Mouse (Mus musculus): ENCODE results near the gene Zbtb38.
A peak's percentile ranks its signal among the peaks of the same experiment; 100 is the strongest.

Zbtb38 gene

GRCm38 (mm10) chr9:96716735-96717444, 35.7 kb downstream of the Zbtb38 start:
- H3K4me3 ChIP-seq (replicated peaks; ENCODE audit: low read length) = no peak overlapping the region
- peaks cover 87% of the 10 kb centered on the region for H3K4me1 ChIP-seq (replicated peaks; ENCODE audit: low read depth, low read length)
- TF ChIP-seq POU5F1 (IDR thresholded peaks at IDR 0.05; ENCODE audit: borderline replicate concordance, low read length) = no peak
- no peak for TF ChIP-seq NANOG (IDR thresholded peaks at IDR 0.05; ENCODE audit: borderline replicate concordance, low read length)
- no peak for TF ChIP-seq CTCF (conservative IDR thresholded peaks at IDR 0.05; ENCODE audit: low read length)
- H3K9me3 ChIP-seq (ENCODE audit: low read length) = no peaks in the 10 kb centered on the region
- peaks cover 17% of the 10 kb centered on the region; the same call in 1 of the 2 replicates for H3K36me3 ChIP-seq (ENCODE audit: insufficient read depth, low read length)
- H3K27me3 ChIP-seq (ENCODE audit: insufficient read depth, low read length) = no peaks in the 10 kb centered on the region

DNA sequence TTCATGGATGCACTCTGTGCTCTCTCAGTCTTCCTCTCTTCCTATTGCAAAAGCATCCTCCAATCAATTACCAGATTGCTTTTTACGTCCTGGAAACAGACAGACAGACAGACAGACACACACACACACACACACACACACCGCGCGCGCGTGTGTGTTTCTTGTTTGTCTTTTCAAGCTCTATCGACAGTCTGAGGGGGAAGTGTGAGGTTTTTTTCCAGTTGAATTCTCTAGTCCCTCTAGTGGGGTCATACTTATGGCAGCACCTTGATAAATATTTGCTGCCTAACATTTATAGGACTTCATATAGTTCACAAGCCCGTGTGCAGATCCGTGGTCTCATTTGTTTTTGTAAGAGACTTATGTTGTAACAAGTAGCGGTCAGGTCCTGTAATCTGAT, 36.5 kb downstream of the Zbtb38 start:
- Histone ChIP-seq H3K4me1 (replicated peaks; ENCODE audit: low read depth, low read length) (peaks cover 88% of the 10 kb centered on the region), H3K4me3 (replicated peaks; ENCODE audit: low read length) (peak overlapping the region; percentile 41), H3K9me3 (ENCODE audit: low read length) (no peaks in the 10 kb centered on the region), H3K36me3 (ENCODE audit: insufficient read depth, low read length) (peaks cover 19% of the 10 kb centered on the region; the same call in 1 of the 2 replicates), H3K27me3 (ENCODE audit: insufficient read depth, low read length) (no peaks in the 10 kb centered on the region)
- TF ChIP-seq NANOG (IDR thresholded peaks at IDR 0.05; ENCODE audit: borderline replicate concordance, low read length) (no peak), CTCF (conservative IDR thresholded peaks at IDR 0.05; ENCODE audit: low read length) (no peak), POU5F1 (IDR thresholded peaks at IDR 0.05; ENCODE audit: borderline replicate concordance, low read length) (no peak)

DNA sequence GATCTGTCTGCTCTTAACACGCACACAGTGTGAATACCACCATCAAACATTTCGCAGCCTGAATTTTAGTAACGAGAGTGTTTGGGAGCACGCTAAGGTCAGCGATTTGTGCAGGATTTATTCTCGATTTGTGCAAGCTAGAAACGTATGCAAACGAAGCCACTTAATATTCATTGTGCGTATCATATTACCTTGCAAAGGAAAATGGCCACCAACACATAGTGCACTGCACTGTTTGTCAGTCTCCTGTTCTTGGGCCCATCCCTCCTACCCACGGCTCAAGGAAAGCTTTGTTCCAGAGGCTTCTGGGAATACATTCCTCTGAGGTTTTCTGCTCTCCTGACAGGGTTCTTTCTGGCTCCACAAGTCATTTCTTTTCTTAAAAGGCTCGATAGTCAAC, 37.5 kb downstream of the Zbtb38 start:
- Histone ChIP-seq H3K36me3 (ENCODE audit: insufficient read depth, low read length) (peaks cover 24% of the 10 kb centered on the region), H3K27me3 (ENCODE audit: insufficient read depth, low read length) (no peaks in the 10 kb centered on the region), H3K9me3 (ENCODE audit: low read length) (no peaks in the 10 kb centered on the region), H3K4me1 (replicated peaks; ENCODE audit: low read depth, low read length) (peaks cover 88% of the 10 kb centered on the region), H3K4me3 (replicated peaks; ENCODE audit: low read length) (peak overlapping the region; percentile 41)
- TF ChIP-seq NANOG (IDR thresholded peaks at IDR 0.05; ENCODE audit: borderline replicate concordance, low read length) (no peak), CTCF (conservative IDR thresholded peaks at IDR 0.05; ENCODE audit: low read length) (no peak), POU5F1 (IDR thresholded peaks at IDR 0.05; ENCODE audit: borderline replicate concordance, low read length) (no peak)

GRCm38 (mm10) chr9:96713472-96714390, 38.9 kb downstream of the Zbtb38 start:
- no peaks in the 10 kb centered on the region for H3K9me3 ChIP-seq (ENCODE audit: low read length)

DNA sequence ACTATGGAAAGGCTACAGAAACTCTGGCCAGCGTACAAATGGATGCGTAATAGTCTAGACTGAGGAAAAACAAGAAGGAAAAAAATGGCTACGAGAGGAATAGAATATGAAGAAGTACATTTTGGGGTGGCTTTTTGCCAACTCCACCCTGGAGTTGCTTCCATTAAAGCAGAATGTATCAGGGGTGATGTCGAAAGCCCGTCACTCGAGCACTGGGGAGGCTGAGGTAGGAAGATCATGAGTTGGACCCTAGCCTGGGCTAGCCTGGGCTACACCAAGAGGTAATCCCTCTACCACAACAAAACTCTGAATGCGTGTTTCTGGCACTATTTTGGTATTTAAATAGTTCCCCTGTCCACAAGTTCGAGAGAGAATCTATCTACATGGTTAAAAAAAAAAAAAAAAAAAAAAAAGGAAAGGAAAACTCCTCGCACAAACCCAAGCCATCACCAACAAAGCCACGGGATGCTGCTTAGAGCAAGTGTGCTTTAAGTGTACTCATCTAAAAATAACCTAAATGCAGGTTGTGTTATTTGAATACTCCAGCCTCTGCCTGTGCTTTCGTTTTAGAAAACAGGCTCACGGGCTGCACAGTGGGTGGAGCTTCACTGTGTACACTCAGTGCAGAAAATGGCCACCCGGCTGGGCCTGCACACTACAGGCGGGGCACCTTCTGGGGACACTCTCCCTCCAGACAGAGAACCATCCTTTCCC, 39.7 kb downstream of the Zbtb38 start:
- Histone ChIP-seq H3K4me3 (replicated peaks; ENCODE audit: low read length) (peak overlapping the region; percentile 41; the same call in 1 of the 2 replicates), H3K9me3 (ENCODE audit: low read length) (no peaks in the 10 kb centered on the region), H3K4me1 (replicated peaks; ENCODE audit: low read depth, low read length) (peaks cover 97% of the 10 kb centered on the region), H3K27me3 (ENCODE audit: insufficient read depth, low read length) (no peaks in the 10 kb centered on the region), H3K36me3 (ENCODE audit: insufficient read depth, low read length) (peaks cover 29% of the 10 kb centered on the region)
- TF ChIP-seq POU5F1 (IDR thresholded peaks at IDR 0.05; ENCODE audit: borderline replicate concordance, low read length) (no peak), CTCF (conservative IDR thresholded peaks at IDR 0.05; ENCODE audit: low read length) (no peak), NANOG (IDR thresholded peaks at IDR 0.05; ENCODE audit: borderline replicate concordance, low read length) (no peak)

More at GRCm38 (mm10) chr9:96713472-96714390, 38.9 kb downstream of the Zbtb38 start:
- peaks cover 30% of the 10 kb centered on the region for H3K36me3 ChIP-seq (ENCODE audit: insufficient read depth, low read length)
- no peak for TF ChIP-seq NANOG (IDR thresholded peaks at IDR 0.05; ENCODE audit: borderline replicate concordance, low read length)
- peak overlapping the region; percentile 41 for H3K4me3 ChIP-seq (replicated peaks; ENCODE audit: low read length)
- H3K4me1 ChIP-seq (replicated peaks; ENCODE audit: low read depth, low read length) = peaks cover 97% of the 10 kb centered on the region
- no peaks in the 10 kb centered on the region for H3K27me3 ChIP-seq (ENCODE audit: insufficient read depth, low read length)

DNA sequence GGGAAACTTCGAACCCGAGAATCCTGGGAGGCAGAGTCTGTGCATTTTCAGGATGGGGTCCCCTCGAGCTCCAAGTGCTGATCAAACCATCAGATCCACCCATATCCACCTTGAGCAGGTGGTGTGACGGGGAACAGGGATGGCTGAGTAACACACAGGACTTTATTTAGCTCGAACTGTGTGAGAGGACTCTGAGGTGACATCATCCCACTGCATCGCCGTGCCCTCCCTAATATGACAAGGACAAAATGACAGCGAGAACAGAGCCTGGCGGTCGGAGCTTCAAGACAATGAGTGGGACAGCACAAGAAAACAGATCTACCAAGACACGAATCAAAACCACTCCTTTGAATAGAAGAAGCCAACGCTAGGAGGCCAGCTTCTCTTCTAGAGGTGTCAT, 40.6 kb downstream of the Zbtb38 start:
- Histone ChIP-seq H3K4me3 (replicated peaks; ENCODE audit: low read length) (no peak overlapping the region), H3K36me3 (ENCODE audit: insufficient read depth, low read length) (peaks cover 30% of the 10 kb centered on the region), H3K9me3 (ENCODE audit: low read length) (no peaks in the 10 kb centered on the region), H3K27me3 (ENCODE audit: insufficient read depth, low read length) (no peaks in the 10 kb centered on the region), H3K4me1 (replicated peaks; ENCODE audit: low read depth, low read length) (peaks cover 99% of the 10 kb centered on the region)
- no peak for TF ChIP-seq POU5F1 (IDR thresholded peaks at IDR 0.05; ENCODE audit: borderline replicate concordance, low read length)
- TF ChIP-seq CTCF (conservative IDR thresholded peaks at IDR 0.05; ENCODE audit: low read length) = no peak
- no peak for TF ChIP-seq NANOG (IDR thresholded peaks at IDR 0.05; ENCODE audit: borderline replicate concordance, low read length)

- peaks cover 25% of the 10 kb centered on the region for H3K36me3 ChIP-seq (ENCODE audit: insufficient read depth, low read length)
Observed at GRCm38 (mm10) chr9:96710241-96710946, 42.2 kb downstream of the Zbtb38 start.

More at GRCm38 (mm10) chr9:96710241-96710946, 42.2 kb downstream of the Zbtb38 start:
- no peak overlapping the region for H3K4me3 ChIP-seq (replicated peaks; ENCODE audit: low read length)
- peaks cover 98% of the 10 kb centered on the region for H3K4me1 ChIP-seq (replicated peaks; ENCODE audit: low read depth, low read length)
- no peaks in the 10 kb centered on the region for H3K9me3 ChIP-seq (ENCODE audit: low read length)
- H3K27me3 ChIP-seq (ENCODE audit: insufficient read depth, low read length) = no peaks in the 10 kb centered on the region
- TF ChIP-seq CTCF (conservative IDR thresholded peaks at IDR 0.05; ENCODE audit: low read length) (no peak), POU5F1 (IDR thresholded peaks at IDR 0.05; ENCODE audit: borderline replicate concordance, low read length) (no peak), NANOG (IDR thresholded peaks at IDR 0.05; ENCODE audit: borderline replicate concordance, low read length) (no peak)

Measured in E14TG2a.4 (cell line).